Mouse (Mus musculus) ES-E14 (cell line): ENCODE results near the gene Phf24.

Source experiments
- CHD2 ChIP-seq: IDR thresholded peaks from 2 replicates; pipeline ENCODE4 v1.6.1; 2014; ENCODE audit warnings: mild to moderate bottlenecking, low read depth, low read length, inconsistent platforms
- ZNF384 ChIP-seq: IDR thresholded peaks from 2 replicates; pipeline ENCODE4 v1.6.1; 2012; ENCODE audit warnings: low read depth, low read length, inconsistent platforms

DNA sequence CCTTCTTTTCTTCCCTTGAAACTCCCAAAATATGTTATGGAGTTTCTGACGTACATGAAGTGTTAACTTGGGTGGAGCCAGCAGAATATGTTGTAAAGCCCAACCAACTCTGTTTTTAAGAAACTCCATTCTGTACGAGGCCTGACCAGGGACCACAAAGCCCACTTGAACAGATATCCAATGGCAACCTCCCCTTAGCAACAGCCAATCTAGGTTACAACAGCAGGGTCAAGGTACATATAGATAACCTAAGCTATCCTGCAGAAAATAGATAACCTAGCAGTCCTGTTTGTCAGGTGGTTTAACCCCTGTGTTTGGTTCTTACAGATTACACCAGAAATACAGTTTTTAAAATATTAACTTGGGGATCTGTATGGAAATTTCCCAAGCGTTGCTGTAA, 49.1 kb upstream of the Phf24 start:
- TF ChIP-seq ZNF384: no peak
- TF ChIP-seq CHD2: no peak
